Mouse (Mus musculus): ENCODE results near the gene Fndc9. TPM values are rescaled to one million over a fixed set of nuclear protein-coding genes. Genes with fewer than 3 reads are reported as not detected.

The Fndc9 gene
- polyA plus RNA-seq, 1 experiment, result not detected

- Histone ChIP-seq H3K27me3 (ENCODE audit: control insufficient read depth, insufficient read depth, low read length, poor library complexity, severe bottlenecking) (no peaks in the 10 kb centered on the region), H3K36me3 (ENCODE audit: control insufficient read depth, insufficient read depth, low read length, poor library complexity, severe bottlenecking) (no peaks in the 10 kb centered on the region; the same call in 1 of the 2 replicates), H3K4me3 (ENCODE audit: low read depth, low read length) (no peak overlapping the region), H3K4me1 (ENCODE audit: control insufficient read depth, insufficient read depth, low read length) (no peaks in the 10 kb centered on the region), H3K9ac (ENCODE audit: low read depth, poor library complexity, severe bottlenecking) (no peak overlapping the region), H3K27ac (ENCODE audit: insufficient read depth, low read length) (no peak overlapping the region), H3K9me3 (replicated peaks; ENCODE audit: control insufficient read depth, insufficient read depth, low read length, poor library complexity, severe bottlenecking) (no peaks in the 10 kb centered on the region)
- TF ChIP-seq POLR2A (IDR thresholded peaks at IDR 0.05; ENCODE audit: insufficient read depth, low read length), result no peak
- no peak for TF ChIP-seq CTCF (IDR thresholded peaks at IDR 0.05; ENCODE audit: low read depth, low read length)
- TF ChIP-seq EP300 (IDR thresholded peaks at IDR 0.05; ENCODE audit: insufficient read depth, low read depth, low read length), result no peak
These were observed 38.6 kb downstream of the Fndc9 start for GRCm38 (mm10) chr11:46273969-46274368.

GRCm38 (mm10) chr11:46275302-46275701, 40.0 kb downstream of the Fndc9 start:
- Histone ChIP-seq H3K9me3 (replicated peaks; ENCODE audit: control insufficient read depth, insufficient read depth, low read length, poor library complexity, severe bottlenecking) (no peaks in the 10 kb centered on the region), H3K4me1 (ENCODE audit: control insufficient read depth, insufficient read depth, low read length) (no peaks in the 10 kb centered on the region), H3K9ac (ENCODE audit: low read depth, poor library complexity, severe bottlenecking) (no peak overlapping the region), H3K36me3 (ENCODE audit: control insufficient read depth, insufficient read depth, low read length, poor library complexity, severe bottlenecking) (no peaks in the 10 kb centered on the region; the same call in 1 of the 2 replicates), H3K27ac (ENCODE audit: insufficient read depth, low read length) (no peak overlapping the region), H3K27me3 (ENCODE audit: control insufficient read depth, insufficient read depth, low read length, poor library complexity, severe bottlenecking) (no peaks in the 10 kb centered on the region), H3K4me3 (ENCODE audit: low read depth, low read length) (no peak overlapping the region)
- peak; percentile 90 for TF ChIP-seq CTCF (IDR thresholded peaks at IDR 0.05; ENCODE audit: low read depth, low read length)
- no peak for TF ChIP-seq POLR2A (IDR thresholded peaks at IDR 0.05; ENCODE audit: insufficient read depth, low read length)

- H3K9me3 ChIP-seq (replicated peaks; ENCODE audit: control insufficient read depth, insufficient read depth, low read length, poor library complexity, severe bottlenecking), result no peaks in the 10 kb centered on the region
- H3K9ac ChIP-seq (ENCODE audit: low read depth, poor library complexity, severe bottlenecking), result no peak overlapping the region
- TF ChIP-seq CTCF (IDR thresholded peaks at IDR 0.05; ENCODE audit: low read depth, low read length) (no peak), EP300 (IDR thresholded peaks at IDR 0.05; ENCODE audit: insufficient read depth, low read depth, low read length) (no peak), POLR2A (IDR thresholded peaks at IDR 0.05; ENCODE audit: insufficient read depth, low read length) (no peak)
- no peaks in the 10 kb centered on the region for H3K4me1 ChIP-seq (ENCODE audit: control insufficient read depth, insufficient read depth, low read length)
- H3K4me3 ChIP-seq (ENCODE audit: low read depth, low read length), result no peak overlapping the region
- H3K27ac ChIP-seq (ENCODE audit: insufficient read depth, low read length), result no peak overlapping the region
- no peaks in the 10 kb centered on the region for H3K27me3 ChIP-seq (ENCODE audit: control insufficient read depth, insufficient read depth, low read length, poor library complexity, severe bottlenecking)
- H3K36me3 ChIP-seq (ENCODE audit: control insufficient read depth, insufficient read depth, low read length, poor library complexity, severe bottlenecking), result no peaks in the 10 kb centered on the region; the same call in 1 of the 2 replicates
These were observed 40.8 kb downstream of the Fndc9 start for GRCm38 (mm10) chr11:46276168-46276567.

GRCm38 (mm10) chr11:46276778-46277177, 41.4 kb downstream of the Fndc9 start:
- no peak overlapping the region for H3K27ac ChIP-seq (ENCODE audit: insufficient read depth, low read length)
- H3K36me3 ChIP-seq (ENCODE audit: control insufficient read depth, insufficient read depth, low read length, poor library complexity, severe bottlenecking), result no peaks in the 10 kb centered on the region; the same call in 1 of the 2 replicates
- H3K4me3 ChIP-seq (ENCODE audit: low read depth, low read length), result no peak overlapping the region
- H3K9me3 ChIP-seq (replicated peaks; ENCODE audit: control insufficient read depth, insufficient read depth, low read length, poor library complexity, severe bottlenecking), result no peaks in the 10 kb centered on the region
- no peaks in the 10 kb centered on the region for H3K4me1 ChIP-seq (ENCODE audit: control insufficient read depth, insufficient read depth, low read length)
- H3K9ac ChIP-seq (ENCODE audit: low read depth, poor library complexity, severe bottlenecking), result no peak overlapping the region
- TF ChIP-seq POLR2A (IDR thresholded peaks at IDR 0.05; ENCODE audit: insufficient read depth, low read length) (no peak), EP300 (IDR thresholded peaks at IDR 0.05; ENCODE audit: insufficient read depth, low read depth, low read length) (no peak), CTCF (IDR thresholded peaks at IDR 0.05; ENCODE audit: low read depth, low read length) (peak; percentile 87)
- no peaks in the 10 kb centered on the region for H3K27me3 ChIP-seq (ENCODE audit: control insufficient read depth, insufficient read depth, low read length, poor library complexity, severe bottlenecking)

GRCm38 (mm10) chr11:46278140-46278539, 42.8 kb downstream of the Fndc9 start:
- Histone ChIP-seq H3K4me1 (ENCODE audit: control insufficient read depth, insufficient read depth, low read length) (no peaks in the 10 kb centered on the region), H3K36me3 (ENCODE audit: control insufficient read depth, insufficient read depth, low read length, poor library complexity, severe bottlenecking) (no peaks in the 10 kb centered on the region; the same call in none of the 2 replicates), H3K4me3 (ENCODE audit: low read depth, low read length) (no peak overlapping the region), H3K9me3 (replicated peaks; ENCODE audit: control insufficient read depth, insufficient read depth, low read length, poor library complexity, severe bottlenecking) (no peaks in the 10 kb centered on the region), H3K27ac (ENCODE audit: insufficient read depth, low read length) (no peak overlapping the region), H3K27me3 (ENCODE audit: control insufficient read depth, insufficient read depth, low read length, poor library complexity, severe bottlenecking) (no peaks in the 10 kb centered on the region), H3K9ac (ENCODE audit: low read depth, poor library complexity, severe bottlenecking) (no peak overlapping the region)
- TF ChIP-seq POLR2A (IDR thresholded peaks at IDR 0.05; ENCODE audit: insufficient read depth, low read length) (no peak), EP300 (IDR thresholded peaks at IDR 0.05; ENCODE audit: insufficient read depth, low read depth, low read length) (no peak), CTCF (IDR thresholded peaks at IDR 0.05; ENCODE audit: low read depth, low read length) (no peak)

- Histone ChIP-seq H3K4me1 (ENCODE audit: control insufficient read depth, insufficient read depth, low read length) (no peaks in the 10 kb centered on the region), H3K27ac (ENCODE audit: insufficient read depth, low read length) (no peak overlapping the region), H3K4me3 (ENCODE audit: low read depth, low read length) (no peak overlapping the region), H3K9ac (ENCODE audit: low read depth, poor library complexity, severe bottlenecking) (no peak overlapping the region), H3K27me3 (ENCODE audit: control insufficient read depth, insufficient read depth, low read length, poor library complexity, severe bottlenecking) (no peaks in the 10 kb centered on the region), H3K9me3 (replicated peaks; ENCODE audit: control insufficient read depth, insufficient read depth, low read length, poor library complexity, severe bottlenecking) (no peaks in the 10 kb centered on the region), H3K36me3 (ENCODE audit: control insufficient read depth, insufficient read depth, low read length, poor library complexity, severe bottlenecking) (no peaks in the 10 kb centered on the region; the same call in none of the 2 replicates)
- TF ChIP-seq CTCF (IDR thresholded peaks at IDR 0.05; ENCODE audit: low read depth, low read length) (no peak), POLR2A (IDR thresholded peaks at IDR 0.05; ENCODE audit: insufficient read depth, low read length) (no peak), EP300 (IDR thresholded peaks at IDR 0.05; ENCODE audit: insufficient read depth, low read depth, low read length) (no peak)
These were observed 43.4 kb downstream of the Fndc9 start for GRCm38 (mm10) chr11:46278709-46279108.

Data from ES-Bruce4 (cell line).